Mouse (Mus musculus) left cerebral cortex, postnatal 10 days (tissue): ENCODE measurements around the gene Vstm2l. TPM values are rescaled to one million over a fixed set of nuclear protein-coding genes. Genes with fewer than 3 reads are reported as not detected.

ENCODE experiments used
- DNase-seq, 2 experiments: peaks; one replicate each; pipeline ENCODE4 v3.0.0; 2021 to 2022; ENCODE audit warnings: low spot score in 2 of 2, mixed read lengths in 1 of 2; ENCODE audit errors: extremely low spot score in 1 of 2
- intact Hi-C: fragments of 180-260 bp; cut with DNase I; formaldehyde crosslinking; loops from one replicate; pipeline ENCODE4 v1.15.1; 2025
- total RNA-seq, 2 experiments: library from RNA; stranded (reverse); gene quantifications; 2 replicates each; pipeline ENCODE4 v1.2.3; 2021

Gene Vstm2l
- total RNA-seq, 2 experiments from 2014 or later, result 303 to 333 TPM

DNA sequence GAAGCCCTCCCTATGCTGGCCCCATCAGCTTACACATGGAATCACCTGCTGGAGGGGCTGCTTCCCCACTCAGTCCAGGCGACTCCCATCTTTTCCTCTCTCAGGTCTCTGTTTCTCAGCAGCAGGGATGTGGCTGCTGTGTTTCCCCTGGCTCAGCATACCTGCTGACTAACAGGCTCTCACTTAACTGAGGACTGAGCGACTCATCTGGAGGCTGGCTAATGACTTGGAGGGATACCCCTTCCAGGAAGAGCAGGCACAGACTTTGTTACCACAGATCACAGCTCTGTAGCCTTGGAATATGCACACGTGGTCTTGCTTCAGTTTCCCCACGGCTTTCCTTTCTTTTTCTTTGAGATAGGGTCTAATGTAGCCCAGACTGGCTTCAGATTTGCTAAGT, 68.8 kb downstream of the Vstm2l start:
- intact Hi-C loops, result no loop called here
- DNase-seq, result no peak

- DNase-seq, result no peak
- intact Hi-C loops, result no loop called here
Measured at GRCm38 (mm10) chr2:157985611-157986010, 71.2 kb downstream of the Vstm2l start.

DNA sequence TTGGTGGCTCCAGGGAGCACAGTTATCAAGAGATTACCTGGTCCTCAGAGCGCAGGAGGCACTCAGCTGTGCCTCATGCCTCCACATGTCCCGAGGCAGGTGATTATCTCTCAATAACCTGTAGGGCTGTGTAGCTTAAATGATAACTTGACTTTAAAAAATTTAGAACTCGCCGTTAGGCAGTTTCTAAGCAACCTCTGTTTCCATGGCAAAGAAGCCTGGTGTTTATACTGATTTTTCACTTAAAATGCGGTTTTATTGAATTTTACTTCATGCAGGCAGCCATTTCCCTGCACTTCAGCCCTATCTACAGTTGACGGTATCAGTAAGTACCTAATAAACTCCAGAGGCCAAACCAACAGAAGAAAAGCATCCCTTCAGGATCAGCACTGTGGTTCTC, 71.8 kb downstream of the Vstm2l start:
- DNase-seq, result no peak
- intact Hi-C loops, result no loop called here

- intact Hi-C loops, result no loop called here
- DNase-seq, result no peak
Measured at GRCm38 (mm10) chr2:157988416-157989190, 74.2 kb downstream of the Vstm2l start.

- DNase-seq, result no peak
- intact Hi-C loops, result no loop called here
Measured at GRCm38 (mm10) chr2:157989946-157990345, 75.5 kb downstream of the Vstm2l start.

DNA sequence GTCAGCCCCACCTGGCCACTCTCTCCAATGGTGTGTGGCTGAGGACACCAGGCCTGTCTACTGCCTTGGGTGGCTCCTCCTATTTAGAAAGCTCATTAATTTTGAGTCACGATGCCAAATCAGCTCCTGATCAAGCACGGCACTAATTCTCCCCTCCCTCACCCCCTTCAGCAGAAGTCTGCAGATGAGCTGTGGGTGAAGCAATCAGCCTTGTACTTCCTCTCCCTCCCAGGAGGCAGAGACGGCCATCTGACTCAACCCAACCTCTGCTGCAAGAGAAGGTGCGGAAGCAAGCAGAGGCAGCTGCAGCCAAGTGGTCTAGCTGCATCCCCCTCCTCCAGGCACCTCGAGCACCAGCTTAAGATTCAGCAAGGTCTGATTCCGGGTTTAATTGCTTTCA, 76.6 kb downstream of the Vstm2l start:
- intact Hi-C loops, result no loop called here
- no peak for DNase-seq

- DNase-seq, result no peak
- intact Hi-C loops, result no loop called here
Measured at GRCm38 (mm10) chr2:157992501-157992900, 78.0 kb downstream of the Vstm2l start.

Other genes starting within 250 kb of the Vstm2l start
- 10 to 100 TPM; 25.2 to 26.6 TPM for gene Ctnnbl1, start 177.3 kb upstream of the Vstm2l start, total RNA-seq
- 10 to 100 TPM; 16.0 to 17.2 TPM for gene Tti1, start 113.8 kb downstream of the Vstm2l start, total RNA-seq
- 10 to 100 TPM; 37.3 to 39.1 TPM for gene Rprd1b, start 113.8 kb downstream of the Vstm2l start, total RNA-seq
- 1 to 10 TPM; 6.9 TPM for gene Tgm2, start 231.8 kb downstream of the Vstm2l start, total RNA-seq